Mouse (Mus musculus): Measurements from ENCODE around the gene BC049730. TPM values are rescaled to one million over a fixed set of nuclear protein-coding genes. Genes with fewer than 3 reads are reported as not detected.
"Not testable (repeated sequence)": the region's sequence is repeated elsewhere in the genome, so short reads cannot be mapped to it uniquely, and the experiment has no call there.

BC049730 gene
- polyA plus RNA-seq, 1 experiment from 2014 or later, result not detected

- Histone ChIP-seq H3K36me3 (no peaks in the 10 kb centered on the region), H3K4me3 (no peak overlapping the region), H3K9me3 (replicated peaks) (no peaks in the 10 kb centered on the region), H3K27ac (replicated peaks) (no peak overlapping the region), H3K4me1 (peaks cover 8% of the 10 kb centered on the region), H3K27me3 (ENCODE audit: low read depth, poor library complexity, severe bottlenecking) (no peaks in the 10 kb centered on the region)
- no peak for DNase-seq (ENCODE audit: low spot score)
- 85% methylated on average over 6 of the region's 6 CpGs for WGBS
Observed at GRCm38 (mm10) chr7:24715039-24715438, 6.0 kb downstream of the BC049730 start.

GRCm38 (mm10) chr7:24726808-24727207, 17.8 kb downstream of the BC049730 start, which contains the start of gene Gm4763:
TSS of gene Gm4763 (minus strand) at chr7:24726908.
- not testable (repeated sequence) for H3K36me3 ChIP-seq; DNase-seq (ENCODE audit: low spot score); H3K4me1 ChIP-seq; H3K27ac ChIP-seq (replicated peaks); H3K9me3 ChIP-seq (replicated peaks); H3K27me3 ChIP-seq (ENCODE audit: low read depth, poor library complexity, severe bottlenecking); H3K4me3 ChIP-seq
- 91% methylated on average over 11 of the region's 11 CpGs for WGBS

- no peaks in the 10 kb centered on the region for H3K36me3 ChIP-seq
- peak overlapping the region; percentile 33 for H3K4me3 ChIP-seq
Observed at GRCm38 (mm10) chr7:24735970-24736670, 27.1 kb downstream of the BC049730 start.

DNA sequence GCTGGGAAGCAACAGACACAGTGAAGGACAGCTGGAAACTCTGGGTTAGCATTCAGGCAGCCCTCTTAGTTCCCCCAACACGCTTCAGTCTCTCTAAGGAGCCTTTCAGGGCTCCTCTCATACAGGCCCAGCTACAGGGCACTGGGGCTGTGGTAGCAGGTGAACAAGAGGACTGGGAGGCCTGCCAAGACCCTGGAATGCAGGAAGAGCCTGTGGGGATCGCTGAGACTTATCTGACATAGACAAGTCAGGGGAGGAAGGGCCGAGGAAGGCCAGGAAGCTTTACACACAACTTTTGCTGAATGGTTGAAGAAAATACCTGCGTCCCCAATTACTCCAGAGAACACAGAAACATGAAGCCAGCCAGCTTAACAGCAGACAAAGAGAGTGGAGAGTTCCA, 41.7 kb downstream of the BC049730 start:
- H3K9me3 ChIP-seq (replicated peaks), result no peaks in the 10 kb centered on the region
- no peaks in the 10 kb centered on the region for H3K27me3 ChIP-seq (ENCODE audit: low read depth, poor library complexity, severe bottlenecking)
- no peak overlapping the region for H3K4me3 ChIP-seq
- no peak for DNase-seq (ENCODE audit: low spot score)
- H3K4me1 ChIP-seq, result 0 out of 2 replicates have a peak, but pooled peaks cover 3% of the 10 kb centered on the region
- H3K36me3 ChIP-seq, result no peaks in the 10 kb centered on the region
- 0 out of 2 replicates have a peak overlapping the region, but pooled peaks have one; percentile 24 for H3K27ac ChIP-seq (replicated peaks)
- 56% methylated on average over 4 of the region's 4 CpGs for WGBS

More at GRCm38 (mm10) chr7:24735970-24736670, 27.1 kb downstream of the BC049730 start:
- Histone ChIP-seq H3K9me3 (replicated peaks) (no peaks in the 10 kb centered on the region), H3K27ac (replicated peaks) (no peak overlapping the region), H3K4me1 (peaks cover 10% of the 10 kb centered on the region), H3K27me3 (ENCODE audit: low read depth, poor library complexity, severe bottlenecking) (no peaks in the 10 kb centered on the region)
- WGBS, result 16% methylated on average over 17 of the region's 17 CpGs
- DNase-seq (ENCODE audit: low spot score), result peak; percentile 59

DNA sequence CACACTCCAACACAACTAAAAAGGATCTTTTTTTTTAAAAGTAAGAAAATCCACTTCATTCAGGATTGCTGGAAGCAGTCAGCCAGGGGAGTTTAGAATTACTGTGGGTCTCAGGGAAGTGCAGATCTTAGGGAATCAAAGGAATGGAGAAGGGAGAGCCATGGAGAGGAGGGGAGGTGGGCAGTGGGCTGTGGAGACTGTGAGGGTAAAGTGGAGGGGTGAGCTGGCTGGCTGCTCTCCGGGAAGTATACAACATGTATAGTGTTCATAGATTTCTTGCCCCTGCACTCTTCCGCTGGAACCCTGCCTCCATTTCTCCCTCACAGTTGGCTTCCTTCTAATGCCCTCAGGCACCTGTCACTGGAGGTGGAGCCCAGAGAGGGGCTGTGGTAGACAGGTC, 42.6 kb downstream of the BC049730 start:
- no peak overlapping the region for H3K27ac ChIP-seq (replicated peaks)
- 86% methylated on average over 2 of the region's 2 CpGs for WGBS
- no peaks in the 10 kb centered on the region for H3K9me3 ChIP-seq (replicated peaks)
- 0 out of 2 replicates have a peak, but pooled peaks cover 3% of the 10 kb centered on the region for H3K4me1 ChIP-seq
- DNase-seq (ENCODE audit: low spot score), result no peak
- H3K36me3 ChIP-seq, result no peaks in the 10 kb centered on the region
- H3K27me3 ChIP-seq (ENCODE audit: low read depth, poor library complexity, severe bottlenecking), result no peaks in the 10 kb centered on the region
- H3K4me3 ChIP-seq, result no peak overlapping the region

DNA sequence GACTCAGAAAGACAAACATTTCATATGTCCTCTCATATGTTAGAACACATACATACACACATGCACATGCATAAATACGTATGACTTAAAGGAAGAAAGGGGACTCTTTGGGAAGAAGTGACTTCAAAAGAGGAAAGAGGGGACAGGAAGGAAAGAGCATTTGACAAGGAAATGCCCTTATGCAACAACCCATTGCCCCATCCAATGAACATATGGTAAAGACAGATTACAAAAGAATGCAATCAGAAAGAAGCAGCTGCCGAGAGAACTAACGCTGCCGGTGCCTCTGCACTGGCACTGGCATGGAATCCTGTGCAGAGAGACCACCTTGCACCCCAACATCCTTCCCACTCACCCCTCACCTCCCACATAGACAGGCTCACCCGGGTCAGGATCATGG, 44.4 kb downstream of the BC049730 start:
- Histone ChIP-seq H3K9me3 (replicated peaks) (no peaks in the 10 kb centered on the region), H3K27ac (replicated peaks) (no peak overlapping the region), H3K4me1 (0 out of 2 replicates have a peak, but pooled peaks cover 3% of the 10 kb centered on the region), H3K27me3 (ENCODE audit: low read depth, poor library complexity, severe bottlenecking) (no peaks in the 10 kb centered on the region), H3K36me3 (no peaks in the 10 kb centered on the region), H3K4me3 (no peak overlapping the region)
- WGBS, result 84% methylated on average over 5 of the region's 5 CpGs
- DNase-seq (ENCODE audit: low spot score), result no peak

DNA sequence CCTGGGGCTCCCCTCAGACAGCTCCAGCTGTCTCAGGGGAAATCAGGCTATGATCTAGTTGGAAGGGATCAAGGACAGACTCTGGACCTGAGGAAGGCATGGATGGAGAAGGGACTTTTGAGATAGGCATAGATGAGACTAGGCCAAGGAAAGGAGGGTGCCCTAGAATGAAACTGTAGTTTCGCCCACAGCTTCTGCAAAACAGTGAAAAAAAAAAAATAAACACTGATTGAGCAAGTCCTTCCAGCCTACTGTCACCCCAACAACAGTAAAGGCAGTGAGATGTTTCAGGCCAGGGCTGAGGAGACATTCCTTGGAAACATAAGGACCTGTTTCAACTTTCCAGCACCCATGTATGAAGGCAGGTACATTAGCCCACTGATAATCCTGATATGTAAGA, 49.5 kb downstream of the BC049730 start:
- H3K9me3 ChIP-seq (replicated peaks), result no peaks in the 10 kb centered on the region
- 93% methylated on average over 1 of the region's 1 CpGs for WGBS
- DNase-seq (ENCODE audit: low spot score), result no peak
- no peaks in the 10 kb centered on the region for H3K27me3 ChIP-seq (ENCODE audit: low read depth, poor library complexity, severe bottlenecking)
- H3K27ac ChIP-seq (replicated peaks), result no peak overlapping the region
- H3K36me3 ChIP-seq, result no peaks in the 10 kb centered on the region
- no peaks in the 10 kb centered on the region for H3K4me1 ChIP-seq
- no peak overlapping the region for H3K4me3 ChIP-seq

- 88% methylated on average over 6 of the region's 6 CpGs for WGBS
- no peaks in the 10 kb centered on the region for H3K36me3 ChIP-seq
- H3K9me3 ChIP-seq (replicated peaks), result no peaks in the 10 kb centered on the region
- H3K4me3 ChIP-seq, result no peak within 1 kb of the TSS
- no peaks in the 10 kb centered on the region for H3K27me3 ChIP-seq (ENCODE audit: low read depth, poor library complexity, severe bottlenecking)
- no peak for DNase-seq (ENCODE audit: low spot score)
- no peaks in the 10 kb centered on the region for H3K4me1 ChIP-seq
- H3K27ac ChIP-seq (replicated peaks), result no peak within 1 kb of the TSS
Observed at GRCm38 (mm10) chr7:24760211-24760610, 51.2 kb downstream of the BC049730 start, which contains the start of gene Cd177. TSS of gene Cd177 (minus strand) at chr7:24760311.

- no peaks in the 10 kb centered on the region for H3K4me1 ChIP-seq
- 76% methylated on average over 6 of the region's 6 CpGs for WGBS
- no peak overlapping the region for H3K4me3 ChIP-seq
- DNase-seq (ENCODE audit: low spot score), result no peak
- H3K27ac ChIP-seq (replicated peaks), result no peak overlapping the region
- no peaks in the 10 kb centered on the region for H3K27me3 ChIP-seq (ENCODE audit: low read depth, poor library complexity, severe bottlenecking)
- no peaks in the 10 kb centered on the region for H3K9me3 ChIP-seq (replicated peaks)
- H3K36me3 ChIP-seq, result no peaks in the 10 kb centered on the region
Observed at GRCm38 (mm10) chr7:24761161-24761560, 52.1 kb downstream of the BC049730 start.

- Histone ChIP-seq H3K9me3 (replicated peaks) (no peaks in the 10 kb centered on the region), H3K27ac (replicated peaks) (no peak overlapping the region), H3K27me3 (ENCODE audit: low read depth, poor library complexity, severe bottlenecking) (no peaks in the 10 kb centered on the region), H3K4me1 (peaks cover 2% of the 10 kb centered on the region), H3K36me3 (no peaks in the 10 kb centered on the region), H3K4me3 (no peak overlapping the region)
- WGBS, result 87% methylated on average over 8 of the region's 8 CpGs
- no peak for DNase-seq (ENCODE audit: low spot score)
Observed at GRCm38 (mm10) chr7:24762574-24762973, 53.5 kb downstream of the BC049730 start.

Other genes with a start within 250 kb of the BC049730 start
- gene Plaur, start 246.8 kb upstream of the BC049730 start, polyA plus RNA-seq (2016; fragmentation: Nextera tagmentation; extraction: Ambion mirVana), result 0.68 and 1.0 TPM in 2 replicates
- 10.0 and 18.3 TPM in 2 replicates for gene Cadm4, start 227.2 kb upstream of the BC049730 start, polyA plus RNA-seq (2016; fragmentation: Nextera tagmentation; extraction: Ambion mirVana)
- 116 and 127 TPM in 2 replicates for gene Zfp428, start 202.2 kb upstream of the BC049730 start, polyA plus RNA-seq (2016; fragmentation: Nextera tagmentation; extraction: Ambion mirVana)
- gene AC161166.1, start 196.8 kb upstream of the BC049730 start, polyA plus RNA-seq (2016; fragmentation: Nextera tagmentation; extraction: Ambion mirVana), result 0.64 and 0.99 TPM in 2 replicates
- 8.4 and 12.5 TPM in 2 replicates for gene Irgq, start 178.6 kb upstream of the BC049730 start, polyA plus RNA-seq (2016; fragmentation: Nextera tagmentation; extraction: Ambion mirVana)
- gene Pinlyp, start 163.1 kb upstream of the BC049730 start, polyA plus RNA-seq (2016; fragmentation: Nextera tagmentation; extraction: Ambion mirVana), result 0.14 TPM in 1 of 2 replicates, not detected in the other
- 149 and 160 TPM in 2 replicates for gene Xrcc1, start 163.0 kb upstream of the BC049730 start, polyA plus RNA-seq (2016; fragmentation: Nextera tagmentation; extraction: Ambion mirVana)
- 22.8 and 24.1 TPM in 2 replicates for gene Ethe1, start 121.7 kb upstream of the BC049730 start, polyA plus RNA-seq (2016; fragmentation: Nextera tagmentation; extraction: Ambion mirVana)
- gene Zfp575, start 121.6 kb upstream of the BC049730 start, polyA plus RNA-seq (2016; fragmentation: Nextera tagmentation; extraction: Ambion mirVana), result 1.4 and 2.1 TPM in 2 replicates
- 0.05 TPM in 1 of 2 replicates, not detected in the other for gene Phldb3, start 98.5 kb upstream of the BC049730 start, polyA plus RNA-seq (2016; fragmentation: Nextera tagmentation; extraction: Ambion mirVana)
- gene Lypd3, start 72.7 kb upstream of the BC049730 start, polyA plus RNA-seq (2016; fragmentation: Nextera tagmentation; extraction: Ambion mirVana), result 0.32 and 0.36 TPM in 2 replicates
- gene Tex101, start 32.6 kb upstream of the BC049730 start, polyA plus RNA-seq (2016; fragmentation: Nextera tagmentation; extraction: Ambion mirVana), result not detected in 2 replicates
- not detected in 2 replicates for gene Gm4763, start 17.7 kb downstream of the BC049730 start, polyA plus RNA-seq (2016; fragmentation: Nextera tagmentation; extraction: Ambion mirVana)
- gene Cd177, start 51.1 kb downstream of the BC049730 start, polyA plus RNA-seq (2016; fragmentation: Nextera tagmentation; extraction: Ambion mirVana), result not detected in 2 replicates
- gene Ceacam10, start 68.0 kb downstream of the BC049730 start, polyA plus RNA-seq (2016; fragmentation: Nextera tagmentation; extraction: Ambion mirVana), result not detected in 2 replicates
- 15.7 and 17.2 TPM in 2 replicates for gene Gm9844, start 153.0 kb downstream of the BC049730 start, polyA plus RNA-seq (2016; fragmentation: Nextera tagmentation; extraction: Ambion mirVana)
- not detected in 2 replicates for gene Lypd4, start 160.7 kb downstream of the BC049730 start, polyA plus RNA-seq (2016; fragmentation: Nextera tagmentation; extraction: Ambion mirVana)
- 0.14 TPM in 1 of 2 replicates, not detected in the other for gene Dmrtc2, start 160.8 kb downstream of the BC049730 start, polyA plus RNA-seq (2016; fragmentation: Nextera tagmentation; extraction: Ambion mirVana)
- gene Rps19, start 175.1 kb downstream of the BC049730 start, polyA plus RNA-seq (2016; fragmentation: Nextera tagmentation; extraction: Ambion mirVana), result 1,942 and 2,205 TPM in 2 replicates
- gene Cd79a, start 188.1 kb downstream of the BC049730 start, polyA plus RNA-seq (2016; fragmentation: Nextera tagmentation; extraction: Ambion mirVana), result 0.15 and 0.23 TPM in 2 replicates
- gene Arhgef1, start 193.7 kb downstream of the BC049730 start, polyA plus RNA-seq (2016; fragmentation: Nextera tagmentation; extraction: Ambion mirVana), result 60.4 and 62.5 TPM in 2 replicates
- 0.63 and 0.81 TPM in 2 replicates for gene Gm4881, start 235.3 kb downstream of the BC049730 start, polyA plus RNA-seq (2016; fragmentation: Nextera tagmentation; extraction: Ambion mirVana)